Mouse (Mus musculus) limb, embryonic 11.5 days (tissue): ENCODE measurements around the gene Vezf1. TPM values are rescaled to one million over a fixed set of nuclear protein-coding genes. Genes with fewer than 3 reads are reported as not detected.

Experiments used
- ATAC-seq: fragments of 200-750 bp; cut with Nextera tagmentation; 2 replicates; pipeline ENCODE4 v1.8.0; 2017; ENCODE audit warnings: low read depth; ENCODE audit not compliant: insufficient number of reproducible peaks, low FRiP score, low TSS enrichment
- DNase-seq: peaks from one replicate; pipeline ENCODE4 v3.0.0-alpha.2; 2015; ENCODE audit warnings: low spot score
- H3K27ac ChIP-seq: fragments of 300-500 bp; sonication (generic); replicated peaks from 2 replicates; pipeline ENCODE4 v1.5.1; 2014; ENCODE audit warnings: low read depth, mild to moderate bottlenecking, low read length
- H3K27me3 ChIP-seq: fragments of 300-500 bp; sonication (generic); 2 replicates; pipeline ENCODE4 v1.6.1; 2014; ENCODE audit warnings: mild to moderate bottlenecking, low read length, mixed read lengths; ENCODE audit not compliant: control insufficient read depth, insufficient read depth
- H3K36me3 ChIP-seq: fragments of 300-500 bp; sonication (generic); 2 replicates; pipeline ENCODE4 v1.6.1; 2014; ENCODE audit warnings: mild to moderate bottlenecking, low read length, moderate library complexity, mixed read lengths; ENCODE audit not compliant: control insufficient read depth, insufficient read depth
- H3K4me1 ChIP-seq: fragments of 300-500 bp; sonication (generic); 2 replicates; pipeline ENCODE4 v1.6.1; 2014; ENCODE audit warnings: low read length, mixed read lengths; ENCODE audit not compliant: control insufficient read depth, insufficient read depth
- H3K4me2 ChIP-seq: fragments of 300-500 bp; sonication (generic); 2 replicates; pipeline ENCODE4 v1.6.1; 2014; ENCODE audit warnings: low read depth, mild to moderate bottlenecking, moderate library complexity; ENCODE audit not compliant: severe bottlenecking
- H3K4me3 ChIP-seq: fragments of 300-500 bp; sonication (generic); 2 replicates; pipeline ENCODE4 v1.5.1; 2014; ENCODE audit warnings: low read depth, low read length
- H3K9ac ChIP-seq: fragments of 300-500 bp; sonication (generic); 2 replicates; pipeline ENCODE4 v1.6.1; 2014; ENCODE audit warnings: mild to moderate bottlenecking, low read length
- H3K9me3 ChIP-seq: fragments of 300-500 bp; sonication (generic); 2 replicates; pipeline ENCODE4 v1.6.1; 2016; ENCODE audit warnings: low read length; ENCODE audit not compliant: control insufficient read depth
- WGBS: fragments of 180-500 bp; shearing (Covaris S2); extraction: QIAGEN DNeasy Blood & Tissue Kit; methylation state at CpG from one replicate; pipeline ENCODE4 v1.1.7; 2014; 5-methylcytosine and 5-hydroxymethylcytosine counted together
- polyA plus RNA-seq: library from polyadenylated mRNA; unstranded; fragments of >200 nt; fragmentation: Nextera tagmentation; extraction: Ambion mirVana; gene quantifications from 2 replicates; pipeline ENCODE4 v1.2.1, GENCODE M21; 2014

Gene Vezf1
- polyA plus RNA-seq, 1 experiment from 2014 or later, result 67.5 TPM

- DNase-seq (no peak), ATAC-seq (no peak)
- no peaks in the 10 kb centered on the region for H3K27me3 ChIP-seq
- H3K27ac ChIP-seq, result peak overlapping the region; percentile 78; the same call in 1 of the 2 replicates
- 59% methylated on average over 10 of the region's 10 CpGs for WGBS
- no peak overlapping the region for H3K4me3 ChIP-seq
- no peaks in the 10 kb centered on the region for H3K36me3 ChIP-seq
- H3K9me3 ChIP-seq, result no peaks in the 10 kb centered on the region
- H3K4me1 ChIP-seq, result peaks cover 45% of the 10 kb centered on the region
- no peak overlapping the region for H3K4me2 ChIP-seq
- H3K9ac ChIP-seq, result no peak overlapping the region
Observed at GRCm38 (mm10) chr11:88117356-88118090, 49.4 kb downstream of the Vezf1 start.

GRCm38 (mm10) chr11:88118091-88118440 lies 50.0 kb downstream of the Vezf1 start:
- ATAC-seq, result no peak
- H3K27ac ChIP-seq, result peak overlapping the region; percentile 78
- H3K9me3 ChIP-seq, result no peaks in the 10 kb centered on the region
- H3K36me3 ChIP-seq, result no peaks in the 10 kb centered on the region
- WGBS, result 56% methylated on average over 6 of the region's 6 CpGs
- H3K4me3 ChIP-seq, result no peak overlapping the region
- peak overlapping the region; percentile 45; the same call in 1 of the 2 replicates for H3K9ac ChIP-seq
- H3K27me3 ChIP-seq, result no peaks in the 10 kb centered on the region
- H3K4me2 ChIP-seq, result no peak overlapping the region
- H3K4me1 ChIP-seq, result peaks cover 45% of the 10 kb centered on the region
- DNase-seq, result no peak

GRCm38 (mm10) chr11:88118817-88119642 lies 51.0 kb downstream of the Vezf1 start:
- Histone ChIP-seq H3K4me2 (0 out of 2 replicates have a peak overlapping the region, but pooled peaks have one; percentile 1), H3K27ac (peak overlapping the region; percentile 78), H3K9ac (peak overlapping the region; percentile 45; the same call in 1 of the 2 replicates), H3K4me3 (no peak overlapping the region), H3K36me3 (no peaks in the 10 kb centered on the region), H3K9me3 (no peaks in the 10 kb centered on the region), H3K27me3 (no peaks in the 10 kb centered on the region), H3K4me1 (peaks cover 43% of the 10 kb centered on the region)
- WGBS, result 10% methylated on average over 8 of the region's 8 CpGs
- DNase-seq (peak; percentile 75), ATAC-seq (peak; percentile 69)

GRCm38 (mm10) chr11:88122545-88122944 lies 54.5 kb downstream of the Vezf1 start:
- WGBS, result 53% methylated on average over 5 of the region's 5 CpGs
- no peaks in the 10 kb centered on the region for H3K36me3 ChIP-seq
- no peak overlapping the region for H3K4me2 ChIP-seq
- H3K4me1 ChIP-seq, result peaks cover 32% of the 10 kb centered on the region
- DNase-seq (no peak), ATAC-seq (no peak)
- H3K27me3 ChIP-seq, result no peaks in the 10 kb centered on the region
- no peak overlapping the region for H3K4me3 ChIP-seq
- no peak overlapping the region for H3K9ac ChIP-seq
- H3K27ac ChIP-seq, result no peak overlapping the region
- no peaks in the 10 kb centered on the region for H3K9me3 ChIP-seq

- H3K4me3 ChIP-seq, result no peak overlapping the region
- H3K36me3 ChIP-seq, result no peaks in the 10 kb centered on the region
- peaks cover 27% of the 10 kb centered on the region for H3K4me1 ChIP-seq
- no peak for DNase-seq
- no peak overlapping the region for H3K9ac ChIP-seq
- H3K27ac ChIP-seq, result no peak overlapping the region
- no peaks in the 10 kb centered on the region for H3K9me3 ChIP-seq
- no peak overlapping the region for H3K4me2 ChIP-seq
- 56% methylated on average over 5 of the region's 5 CpGs for WGBS
- no peak for ATAC-seq
- no peaks in the 10 kb centered on the region for H3K27me3 ChIP-seq
Observed at GRCm38 (mm10) chr11:88123021-88123420, 54.9 kb downstream of the Vezf1 start.

GRCm38 (mm10) chr11:88123731-88124130 lies 55.7 kb downstream of the Vezf1 start:
- ATAC-seq, result no peak
- WGBS, result 34% methylated on average over 6 of the region's 6 CpGs

GRCm38 (mm10) chr11:88125483-88125882 lies 57.4 kb downstream of the Vezf1 start:
- Histone ChIP-seq H3K27me3 (no peaks in the 10 kb centered on the region), H3K4me1 (peaks cover 7% of the 10 kb centered on the region; the same call in 1 of the 2 replicates), H3K27ac (no peak overlapping the region), H3K9ac (no peak overlapping the region), H3K9me3 (no peaks in the 10 kb centered on the region), H3K36me3 (no peaks in the 10 kb centered on the region), H3K4me3 (no peak overlapping the region), H3K4me2 (no peak overlapping the region)
- ATAC-seq, result no peak
- 89% methylated on average over 7 of the region's 7 CpGs for WGBS
- DNase-seq, result no peak

More at GRCm38 (mm10) chr11:88123731-88124130, 55.7 kb downstream of the Vezf1 start:
- H3K36me3 ChIP-seq, result no peaks in the 10 kb centered on the region
- no peaks in the 10 kb centered on the region for H3K9me3 ChIP-seq
- H3K27ac ChIP-seq, result 0 out of 2 replicates have a peak overlapping the region, but pooled peaks have one; percentile 24
- no peak overlapping the region for H3K4me2 ChIP-seq
- H3K4me1 ChIP-seq, result peaks cover 20% of the 10 kb centered on the region
- no peak overlapping the region for H3K4me3 ChIP-seq
- H3K9ac ChIP-seq, result no peak overlapping the region
- no peaks in the 10 kb centered on the region for H3K27me3 ChIP-seq
- no peak for DNase-seq

GRCm38 (mm10) chr11:88126306-88126793 lies 58.3 kb downstream of the Vezf1 start:
- no peak overlapping the region for H3K4me3 ChIP-seq
- DNase-seq, result no peak
- no peaks in the 10 kb centered on the region for H3K27me3 ChIP-seq
- no peak for ATAC-seq
- no peak overlapping the region for H3K27ac ChIP-seq
- no peak overlapping the region for H3K4me2 ChIP-seq
- no peaks in the 10 kb centered on the region for H3K9me3 ChIP-seq
- no peak overlapping the region for H3K9ac ChIP-seq
- peaks cover 7% of the 10 kb centered on the region; the same call in 1 of the 2 replicates for H3K4me1 ChIP-seq
- 23% methylated on average over 5 of the region's 5 CpGs for WGBS
- no peaks in the 10 kb centered on the region for H3K36me3 ChIP-seq
